Mouse (Mus musculus): ENCODE data around the gene 9930022D16Rik.

Gene 9930022D16Rik

GRCm38 (mm10) chr11:109445438-109446035 is 31.8 kb downstream of the 9930022D16Rik start:
- DNase-seq (ENCODE audit: low read depth, low spot score) = peak; percentile 69

GRCm38 (mm10) chr11:109451169-109451568 is 37.5 kb downstream of the 9930022D16Rik start:
- DNase-seq (ENCODE audit: low read depth, low spot score) = no peak

- no peak for DNase-seq (ENCODE audit: low read depth, low spot score)
Observed at GRCm38 (mm10) chr11:109456261-109456660, 42.5 kb downstream of the 9930022D16Rik start.

GRCm38 (mm10) chr11:109458165-109458564 is 44.4 kb downstream of the 9930022D16Rik start:
- DNase-seq (ENCODE audit: low read depth, low spot score) = no peak

GRCm38 (mm10) chr11:109460586-109460985 is 46.9 kb downstream of the 9930022D16Rik start:
- no peak for DNase-seq (ENCODE audit: low read depth, low spot score)

- no peak for DNase-seq (ENCODE audit: low read depth, low spot score)
Observed at GRCm38 (mm10) chr11:109465068-109465467, 51.4 kb downstream of the 9930022D16Rik start.

- DNase-seq (ENCODE audit: low read depth, low spot score) = no peak
Observed at GRCm38 (mm10) chr11:109466987-109467386, 53.3 kb downstream of the 9930022D16Rik start.

- no peak for DNase-seq (ENCODE audit: low read depth, low spot score)
Observed at GRCm38 (mm10) chr11:109468133-109468532, 54.4 kb downstream of the 9930022D16Rik start.
